Comparison of ENCODE assay signal across 7 mouse cellular contexts in genomic region chr2:106693702-106694566, GRCm38 (mm10). TPM values are rescaled to one million over a fixed set of nuclear protein-coding genes. Genes with fewer than 3 reads are reported as not detected.
A peak's percentile ranks its signal among the peaks of the same experiment; 100 is the strongest.
DNase-seq lines count a peak whose midpoint lies in the region; ATAC-seq lines count a peak whose summit lies in the region.

No protein-coding gene starts in this region.

- intact Hi-C loops in left cerebral cortex, postnatal 36 days (cut with DNase I): loop anchor here (2.0 to 10.0 kb wide), 4 partner anchors 43 to 268 kb away; no protein-coding TSS in a partner anchor

- H3K9ac ChIP-seq in hindbrain, embryonic 13.5 days: peak overlapping the region; percentile 99
- peak overlapping the region; percentile 93 for H3K9ac ChIP-seq in midbrain, embryonic 11.5 days (ENCODE audit: low read length)
- H3K9ac ChIP-seq in stomach, embryonic 14.5 days (replicated peaks; ENCODE audit: low read depth, low read length): peak overlapping the region; percentile 86

- under 1% methylated on average over 80 of the region's 91 CpGs for WGBS in hindbrain, embryonic 13.5 days
- WGBS in midbrain, embryonic 11.5 days: 1% methylated on average over 78 of the region's 91 CpGs
- WGBS in stomach, embryonic 14.5 days: under 1% methylated on average over 83 of the region's 91 CpGs

- peak; percentile 76 for DNase-seq in adrenal gland, postnatal 14 days
- peak; percentile 77 to 81 for DNase-seq in cerebellum, postnatal 14 days
- peak; percentile 59 to 61 for DNase-seq in frontal cortex, postnatal 36 days (ENCODE audit: low spot score in 2 of 2)
- DNase-seq in left cerebral cortex, postnatal 36 days (ENCODE audit: low spot score in 2 of 2): peak; percentile 61 to 76
- peak; percentile 97 for DNase-seq in midbrain, embryonic 11.5 days (ENCODE audit: low spot score, missing footprints)

- no peaks in the 10 kb centered on the region for H3K36me3 ChIP-seq in hindbrain, embryonic 13.5 days
- no peaks in the 10 kb centered on the region for H3K36me3 ChIP-seq in midbrain, embryonic 11.5 days (ENCODE audit: control insufficient read depth, insufficient read depth, low read length)
- H3K36me3 ChIP-seq in stomach, embryonic 14.5 days (ENCODE audit: control insufficient read depth, insufficient read depth, low read length): no peaks in the 10 kb centered on the region

- peak overlapping the region; percentile 86 for H3K4me3 ChIP-seq in hindbrain, embryonic 13.5 days
- H3K4me3 ChIP-seq in midbrain, embryonic 11.5 days (ENCODE audit: low read depth, low read length): peak overlapping the region; percentile 77
- peak overlapping the region; percentile 82 for H3K4me3 ChIP-seq in stomach, embryonic 14.5 days (ENCODE audit: low read depth, low read length)

- H3K4me1 ChIP-seq in hindbrain, embryonic 13.5 days (replicated peaks): peaks cover 41% of the 10 kb centered on the region
- H3K4me1 ChIP-seq in midbrain, embryonic 11.5 days (ENCODE audit: control insufficient read depth, insufficient read depth, low read length): peaks cover 9% of the 10 kb centered on the region; the same call in 1 of the 2 replicates
- peaks cover 15% of the 10 kb centered on the region; the same call in 1 of the 2 replicates for H3K4me1 ChIP-seq in stomach, embryonic 14.5 days (ENCODE audit: control insufficient read depth, insufficient read depth, low read length)

- ATAC-seq in hindbrain, embryonic 13.5 days (ENCODE audit: low FRiP score): peak; percentile 71
- peak; percentile 86 for ATAC-seq in midbrain, embryonic 11.5 days (ENCODE audit: low FRiP score)
- ATAC-seq in stomach, embryonic 14.5 days (ENCODE audit: insufficient number of reproducible peaks, insufficient read depth, low FRiP score, low read depth): peak; percentile 77

- peak overlapping the region; percentile 85 for H3K4me2 ChIP-seq in hindbrain, embryonic 13.5 days
- peak overlapping the region; percentile 88 for H3K4me2 ChIP-seq in midbrain, embryonic 11.5 days
- peak overlapping the region; percentile 96 for H3K4me2 ChIP-seq in stomach, embryonic 14.5 days (replicated peaks; ENCODE audit: low read depth, low read length)

- H3K9me3 ChIP-seq in hindbrain, embryonic 13.5 days: no peaks in the 10 kb centered on the region
- H3K9me3 ChIP-seq in midbrain, embryonic 11.5 days (ENCODE audit: control insufficient read depth, low read length): no peaks in the 10 kb centered on the region
- no peaks in the 10 kb centered on the region for H3K9me3 ChIP-seq in stomach, embryonic 14.5 days (ENCODE audit: control insufficient read depth, low read depth, low read length)

- peak overlapping the region; percentile 99 for H3K27ac ChIP-seq in hindbrain, embryonic 13.5 days
- peak overlapping the region; percentile 96 for H3K27ac ChIP-seq in midbrain, embryonic 11.5 days (ENCODE audit: low read depth, low read length)
- H3K27ac ChIP-seq in stomach, embryonic 14.5 days (ENCODE audit: low read length): peak overlapping the region; percentile 94

- H3K27me3 ChIP-seq in hindbrain, embryonic 13.5 days: 0 out of 2 replicates have a peak, but pooled peaks cover 5% of the 10 kb centered on the region
- no peaks in the 10 kb centered on the region; the same call in 1 of the 2 replicates for H3K27me3 ChIP-seq in midbrain, embryonic 11.5 days (ENCODE audit: control insufficient read depth, insufficient read depth, low read length)
- no peaks in the 10 kb centered on the region for H3K27me3 ChIP-seq in stomach, embryonic 14.5 days (ENCODE audit: control insufficient read depth, insufficient read depth, low read length)

RNA-seq across cellular contexts. Expression of gene Mpped2, which starts 0.9 kb away (rescaled TPM):
- total RNA-seq in adrenal gland, postnatal 14 days (2021): 28.2 and 35.6 TPM in 2 replicates
- 144 and 147 TPM in 2 replicates for polyA plus RNA-seq in hindbrain, embryonic 13.5 days (2015; fragmentation: Nextera tagmentation; extraction: Ambion mirVana)
- 10 to 100 TPM; 31.9 to 38.8 TPM for total RNA-seq in left cerebral cortex, postnatal 36 days (2021)
- polyA plus RNA-seq in midbrain, embryonic 11.5 days (2014; fragmentation: Nextera tagmentation; extraction: Ambion mirVana): 43.7 and 43.9 TPM in 2 replicates
- 45.7 and 52.9 TPM in 2 replicates for polyA plus RNA-seq in stomach, embryonic 14.5 days (2014; fragmentation: Nextera tagmentation; extraction: Ambion mirVana)

Comparison
In these comparisons a context has a peak if more than half of its experiments do, and no peak if none do; other contexts are left out.
1. Peak in every context shown above with its lines: DNase-seq, ATAC-seq, H3K4me3 ChIP-seq and H3K27ac ChIP-seq.